Mouse (Mus musculus) heart, embryonic 16.5 days (tissue): ENCODE data around the gene Arhgdig. TPM values are rescaled to one million over a fixed set of nuclear protein-coding genes. Genes with fewer than 3 reads are reported as not detected.

Experiments
- ATAC-seq: fragments of 200-750 bp; cut with Nextera tagmentation; replicated peaks from 2 replicates; pipeline ENCODE4 v1.8.0; 2017; ENCODE audit warnings: moderate number of reproducible peaks; ENCODE audit not compliant: insufficient read depth, low FRiP score; ENCODE audit errors: extremely low read depth
- H3K27ac ChIP-seq: fragments of 300-500 bp; sonication (generic); 2 replicates; pipeline ENCODE4 v1.5.1; 2014; ENCODE audit warnings: mild to moderate bottlenecking, low read length, control low read depth, moderate library complexity
- H3K27me3 ChIP-seq: fragments of 300-500 bp; sonication (generic); 2 replicates; pipeline ENCODE4 v1.6.1; 2014; ENCODE audit warnings: low read length, mixed read lengths; ENCODE audit not compliant: control insufficient read depth, insufficient read depth
- H3K36me3 ChIP-seq: fragments of 300-500 bp; sonication (generic); 2 replicates; pipeline ENCODE4 v1.6.1; 2014; ENCODE audit not compliant: control insufficient read depth, insufficient read depth
- H3K4me1 ChIP-seq: fragments of 300-500 bp; sonication (generic); 2 replicates; pipeline ENCODE4 v1.6.1; 2014; ENCODE audit warnings: low read length, mixed read lengths; ENCODE audit not compliant: control insufficient read depth, insufficient read depth
- H3K4me2 ChIP-seq: fragments of 300-500 bp; sonication (generic); 2 replicates; pipeline ENCODE4 v1.6.1; 2014; ENCODE audit warnings: low read depth, mild to moderate bottlenecking, control low read depth, low read length
- H3K4me3 ChIP-seq: fragments of 300-500 bp; sonication (generic); 2 replicates; pipeline ENCODE4 v1.5.1; 2014; ENCODE audit warnings: mild to moderate bottlenecking, control low read depth, low read length
- H3K9ac ChIP-seq: fragments of 300-500 bp; sonication (generic); 2 replicates; pipeline ENCODE4 v1.6.1; 2014; ENCODE audit warnings: low read length, control low read depth
- H3K9me3 ChIP-seq: fragments of 300-500 bp; sonication (generic); replicated peaks from 2 replicates; pipeline ENCODE4 v1.6.1; 2016; ENCODE audit warnings: low read length; ENCODE audit not compliant: control insufficient read depth
- WGBS: fragments of 180-500 bp; shearing (Covaris S2); extraction: QIAGEN DNeasy Blood & Tissue Kit; methylation state at CpG from one replicate; pipeline ENCODE4 v1.1.7; 2014; 5-methylcytosine and 5-hydroxymethylcytosine counted together
- polyA plus RNA-seq: library from polyadenylated mRNA; unstranded; fragments of >200 nt; fragmentation: Nextera tagmentation; extraction: Ambion mirVana; gene quantifications from 2 replicates; pipeline ENCODE4 v1.2.1, GENCODE M21; 2015

The Arhgdig gene
- polyA plus RNA-seq, result 2.1 and 2.9 TPM in 2 replicates

- no peaks in the 10 kb centered on the region for H3K36me3 ChIP-seq
- no peak for ATAC-seq
- no peak within 1 kb of the TSS for H3K4me3 ChIP-seq
- peaks cover 3% of the 10 kb centered on the region; the same call in 1 of the 2 replicates for H3K4me1 ChIP-seq
- no peak within 1 kb of the TSS for H3K9ac ChIP-seq
- no peak within 1 kb of the TSS for H3K27ac ChIP-seq
- peaks cover 12% of the 10 kb centered on the region for H3K27me3 ChIP-seq
- H3K4me2 ChIP-seq, result no peak within 1 kb of the TSS
- no peaks in the 10 kb centered on the region for H3K9me3 ChIP-seq
- 85% methylated on average over 12 of the region's 12 CpGs for WGBS
Observed at GRCm38 (mm10) chr17:26207686-26208085, at the start of gene Arhgdig. Arhgdig (minus strand) TSS chr17:26207786.

DNA sequence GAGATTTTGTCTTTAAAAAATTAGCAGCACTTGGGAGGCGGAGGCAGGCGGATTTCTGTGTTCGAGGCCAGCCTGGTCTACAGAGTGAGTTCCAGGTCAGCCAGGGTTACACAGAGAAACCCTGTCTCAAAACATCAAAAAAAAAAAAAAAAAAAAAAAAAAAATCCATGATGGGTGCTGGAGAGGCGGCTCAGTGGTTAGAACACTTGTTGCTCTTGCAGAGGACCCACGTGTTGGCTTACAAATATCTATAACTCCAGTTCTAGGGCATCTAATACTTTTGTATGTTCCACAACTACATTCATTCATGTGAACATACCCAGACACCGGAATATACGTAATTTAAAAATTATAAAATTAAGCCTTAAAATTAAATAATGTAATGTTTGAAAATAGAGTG lies 47.7 kb upstream of the Arhgdig start:
- Histone ChIP-seq H3K9me3 (no peaks in the 10 kb centered on the region), H3K4me3 (no peak overlapping the region), H3K36me3 (peaks cover 24% of the 10 kb centered on the region), H3K9ac (no peak overlapping the region), H3K27me3 (no peaks in the 10 kb centered on the region), H3K27ac (no peak overlapping the region), H3K4me1 (peaks cover 10% of the 10 kb centered on the region), H3K4me2 (no peak overlapping the region)
- 91% methylated on average over 7 of the region's 7 CpGs for WGBS
- ATAC-seq, result no peak

- no peaks in the 10 kb centered on the region for H3K27me3 ChIP-seq
- ATAC-seq, result no peak
- H3K4me3 ChIP-seq, result peak overlapping the region; percentile 77
- under 1% methylated on average over 24 of the region's 24 CpGs for WGBS
- no peaks in the 10 kb centered on the region for H3K9me3 ChIP-seq
- H3K27ac ChIP-seq, result peak overlapping the region; percentile 99
- peaks cover 10% of the 10 kb centered on the region for H3K4me1 ChIP-seq
- H3K9ac ChIP-seq, result peak overlapping the region; percentile 96
- peaks cover 12% of the 10 kb centered on the region for H3K36me3 ChIP-seq
- peak overlapping the region; percentile 89 for H3K4me2 ChIP-seq
Observed at GRCm38 (mm10) chr17:26253399-26253798, 45.8 kb upstream of the Arhgdig start.

DNA sequence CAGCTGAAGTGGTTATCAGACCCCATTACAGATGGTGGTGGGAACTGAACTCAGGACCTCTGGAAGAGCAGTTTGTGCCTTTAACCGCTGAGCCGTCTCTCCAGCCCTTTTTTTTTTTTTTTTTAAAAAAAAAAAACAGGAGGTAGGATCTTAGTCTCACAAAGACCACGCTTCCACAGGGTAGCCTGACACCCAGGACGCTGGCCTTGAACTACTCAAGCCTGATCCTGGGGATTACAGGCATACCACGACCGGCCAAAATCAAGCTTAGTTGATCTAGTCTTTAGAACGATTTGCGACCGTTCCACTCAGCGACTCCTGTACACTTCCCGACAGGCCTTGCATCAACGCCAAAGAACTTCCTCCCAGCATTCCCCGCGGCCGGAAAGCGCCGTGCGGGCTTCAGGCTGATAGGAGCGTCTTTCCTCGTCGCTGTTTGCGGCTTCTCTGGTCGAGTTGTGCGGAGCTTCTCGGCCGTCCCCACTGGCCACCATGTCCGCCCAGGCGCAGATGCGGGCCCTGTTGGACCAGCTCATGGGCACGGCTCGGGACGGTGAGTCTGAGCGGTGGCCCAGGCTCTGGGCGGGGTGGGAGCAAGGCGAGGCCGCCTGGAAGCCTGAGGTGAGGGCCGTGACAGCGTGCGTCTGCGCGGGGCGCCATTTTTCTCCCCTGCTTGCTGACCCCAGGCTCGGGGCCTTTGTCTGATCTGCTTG lies 45.1 kb upstream of the Arhgdig start, which contains the start of gene Luc7l:
Gene Luc7l (plus strand): TSS at position 358 of the 713 bp plus-strand sequence.
- peak within 1 kb of the TSS; percentile 89 for H3K4me2 ChIP-seq
- no peaks in the 10 kb centered on the region for H3K27me3 ChIP-seq
- peaks cover 7% of the 10 kb centered on the region for H3K36me3 ChIP-seq
- H3K4me3 ChIP-seq, result peak within 1 kb of the TSS; percentile 77
- under 1% methylated on average over 41 of the region's 43 CpGs for WGBS
- H3K9ac ChIP-seq, result peak within 1 kb of the TSS; percentile 96
- peak within 1 kb of the TSS; percentile 99 for H3K27ac ChIP-seq
- no peaks in the 10 kb centered on the region for H3K9me3 ChIP-seq
- peak; percentile 96 for ATAC-seq
- H3K4me1 ChIP-seq, result peaks cover 10% of the 10 kb centered on the region

GRCm38 (mm10) chr17:26251886-26252538 lies 44.4 kb upstream of the Arhgdig start:
- peak overlapping the region; percentile 96 for H3K9ac ChIP-seq
- 56% methylated on average over 4 of the region's 4 CpGs for WGBS
- no peaks in the 10 kb centered on the region for H3K27me3 ChIP-seq
- peaks cover 10% of the 10 kb centered on the region for H3K4me1 ChIP-seq
- no peak for ATAC-seq
- no peaks in the 10 kb centered on the region for H3K9me3 ChIP-seq
- H3K4me3 ChIP-seq, result peak overlapping the region; percentile 77
- H3K27ac ChIP-seq, result peak overlapping the region; percentile 99
- peaks cover 3% of the 10 kb centered on the region; the same call in 1 of the 2 replicates for H3K36me3 ChIP-seq
- H3K4me2 ChIP-seq, result peak overlapping the region; percentile 89

GRCm38 (mm10) chr17:26244101-26244841 lies 36.7 kb upstream of the Arhgdig start, which contains the start of gene Fam234a:
Fam234a (minus strand) TSS chr17:26244242.
- no peaks in the 10 kb centered on the region for H3K36me3 ChIP-seq
- peaks cover 9% of the 10 kb centered on the region for H3K4me1 ChIP-seq
- no peaks in the 10 kb centered on the region for H3K9me3 ChIP-seq
- 7% methylated on average over 33 of the region's 33 CpGs for WGBS
- H3K4me2 ChIP-seq, result peak within 1 kb of the TSS; percentile 81
- peak; percentile 98 for ATAC-seq
- peak within 1 kb of the TSS; percentile 88 for H3K27ac ChIP-seq
- peak within 1 kb of the TSS; percentile 84 for H3K9ac ChIP-seq
- no peaks in the 10 kb centered on the region for H3K27me3 ChIP-seq
- peak within 1 kb of the TSS; percentile 84 for H3K4me3 ChIP-seq

DNA sequence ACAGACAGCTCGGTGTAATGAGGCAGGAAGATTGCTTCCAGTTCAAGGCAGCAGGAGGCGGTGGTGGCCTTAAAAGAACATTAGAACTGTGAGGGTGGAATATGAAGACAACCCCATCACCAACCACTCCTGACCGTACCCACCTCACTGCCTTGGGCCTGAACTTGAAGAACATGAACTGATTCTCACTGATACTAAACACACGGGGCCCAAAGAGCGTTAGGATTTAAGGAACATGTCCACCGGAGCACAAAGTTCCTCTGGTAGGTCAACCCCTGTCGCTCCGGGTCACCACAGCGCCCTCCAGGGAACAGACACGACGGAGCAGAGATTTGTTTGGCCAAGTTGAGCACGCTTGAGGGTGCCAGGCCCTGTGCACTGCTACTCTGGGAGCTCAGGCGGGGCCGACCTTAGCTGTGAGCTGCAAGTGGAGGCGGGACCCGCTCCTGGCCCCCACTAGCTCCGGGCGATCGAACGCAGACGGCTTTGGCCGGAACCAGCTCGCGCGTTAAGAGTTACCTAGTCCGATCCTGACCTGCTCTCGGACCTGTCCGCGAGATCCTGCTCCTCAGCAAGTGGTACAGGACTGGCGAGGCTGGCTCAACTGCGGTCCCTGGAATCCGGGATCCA lies 36.0 kb upstream of the Arhgdig start:
- peak; percentile 71 for ATAC-seq
- Histone ChIP-seq H3K4me3 (peak overlapping the region; percentile 84), H3K27me3 (no peaks in the 10 kb centered on the region), H3K27ac (peak overlapping the region; percentile 88), H3K4me1 (peaks cover 9% of the 10 kb centered on the region), H3K36me3 (no peaks in the 10 kb centered on the region), H3K9me3 (no peaks in the 10 kb centered on the region), H3K4me2 (peak overlapping the region; percentile 81), H3K9ac (peak overlapping the region; percentile 84)
- 1% methylated on average over 32 of the region's 32 CpGs for WGBS

DNA sequence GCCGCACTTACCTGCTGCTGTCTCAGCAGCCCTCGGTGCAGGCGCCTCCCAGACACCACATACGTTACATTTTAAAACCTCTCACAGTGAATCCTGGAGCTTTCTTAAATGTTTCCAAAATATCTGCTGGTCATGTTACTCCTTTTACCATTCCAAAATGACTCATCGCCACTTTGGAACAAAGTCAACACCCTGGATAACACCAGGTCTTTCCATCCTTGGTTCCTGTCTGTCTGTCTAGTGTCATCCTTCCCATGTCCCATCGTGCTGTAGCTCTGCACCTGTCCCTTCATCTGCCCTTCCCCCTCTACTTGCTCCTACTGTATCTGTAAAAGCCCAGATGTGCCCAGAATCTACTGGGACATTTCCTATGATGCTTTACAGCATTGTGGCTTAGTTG lies 33.4 kb upstream of the Arhgdig start:
- H3K27me3 ChIP-seq, result no peaks in the 10 kb centered on the region
- H3K4me3 ChIP-seq, result no peak overlapping the region
- no peaks in the 10 kb centered on the region for H3K9me3 ChIP-seq
- WGBS, result 66% methylated on average over 6 of the region's 6 CpGs
- no peak overlapping the region for H3K27ac ChIP-seq
- ATAC-seq, result no peak
- H3K9ac ChIP-seq, result no peak overlapping the region
- H3K36me3 ChIP-seq, result no peaks in the 10 kb centered on the region
- no peak overlapping the region for H3K4me2 ChIP-seq
- H3K4me1 ChIP-seq, result peaks cover 9% of the 10 kb centered on the region
